Mouse (Mus musculus) v-Abl transformed pro-B cells (cell line): ENCODE results near the gene Pld6.

Experiments used
- in situ Hi-C, 2 experiments: fragments of 400-800 bp; cut with MboI; formaldehyde crosslinking; loops; one replicate each; pipeline ENCODE4 v1.15.1; 2025; ENCODE audit not compliant: unreplicated experiment in 2 of 2

Gene Pld6

GRCm38 (mm10) chr11:59787199-59787781, at the start of gene Pld6:
Gene Pld6 (minus strand): TSS chr11:59787645.
- in situ Hi-C loops, result no loop called here

- in situ Hi-C loops, result loop anchor here in 1 of 2 experiments (25.0 kb wide), 1 partner anchor 1941 kb away; the partner anchor contains the start of gene Prpsap2
Measured at GRCm38 (mm10) chr11:59821625-59822024, 34.2 kb upstream of the Pld6 start.

- in situ Hi-C loops, result loop anchor here in 1 of 2 experiments (25.0 kb wide), 1 partner anchor 1944 kb away; the partner anchor contains the start of gene Prpsap2
Measured at GRCm38 (mm10) chr11:59817916-59818315, 30.5 kb upstream of the Pld6 start.

- in situ Hi-C loops, result loop anchor here in 1 of 2 experiments (25.0 kb wide), 1 partner anchor 1947 kb away; the partner anchor contains the start of gene Prpsap2
Measured at GRCm38 (mm10) chr11:59815482-59816065, 28.1 kb upstream of the Pld6 start.

GRCm38 (mm10) chr11:59814936-59815335, 27.5 kb upstream of the Pld6 start:
- in situ Hi-C loops, result loop anchor here in 1 of 2 experiments (25.0 kb wide), 1 partner anchor 1947 kb away; the partner anchor contains the start of gene Prpsap2

- in situ Hi-C loops, result loop anchor here in 1 of 2 experiments (25.0 kb wide), 1 partner anchor 1948 kb away; the partner anchor contains the start of gene Prpsap2
Measured at GRCm38 (mm10) chr11:59814311-59814710, 26.9 kb upstream of the Pld6 start.

- in situ Hi-C loops, result loop anchor here in 1 of 2 experiments (25.0 kb wide), 1 partner anchor 1949 kb away; the partner anchor contains the start of gene Prpsap2
Measured at GRCm38 (mm10) chr11:59813276-59813675, 25.8 kb upstream of the Pld6 start.

GRCm38 (mm10) chr11:59811211-59811610, 23.8 kb upstream of the Pld6 start:
- in situ Hi-C loops, result loop anchor here in 1 of 2 experiments (25.0 kb wide), 1 partner anchor 1951 kb away; the partner anchor contains the start of gene Prpsap2

- in situ Hi-C loops, result loop anchor here in 1 of 2 experiments (25.0 kb wide), 1 partner anchor 1952 kb away; the partner anchor contains the start of gene Prpsap2
Measured at GRCm38 (mm10) chr11:59810480-59811158, 23.2 kb upstream of the Pld6 start.

- in situ Hi-C loops, result loop anchor here in 1 of 2 experiments (25.0 kb wide), 1 partner anchor 1952 kb away; the partner anchor contains the start of gene Prpsap2
Measured at GRCm38 (mm10) chr11:59809670-59810474, 22.4 kb upstream of the Pld6 start, which contains the start of gene Flcn. Gene Flcn (minus strand): TSS chr11:59810016.

- in situ Hi-C loops, result loop anchor here in 1 of 2 experiments (25.0 kb wide), 1 partner anchor 1953 kb away; the partner anchor contains the start of gene Prpsap2
Measured at GRCm38 (mm10) chr11:59809071-59809669, 21.7 kb upstream of the Pld6 start.

GRCm38 (mm10) chr11:59808170-59808960, 20.9 kb upstream of the Pld6 start:
- in situ Hi-C loops, result loop anchor here in 1 of 2 experiments (25.0 kb wide), 1 partner anchor 1954 kb away; the partner anchor contains the start of gene Prpsap2

GRCm38 (mm10) chr11:59805656-59806055, 18.2 kb upstream of the Pld6 start:
- in situ Hi-C loops, result loop anchor here in 1 of 2 experiments (25.0 kb wide), 1 partner anchor 1957 kb away; the partner anchor contains the start of gene Prpsap2

- in situ Hi-C loops, result loop anchor here in 1 of 2 experiments (25.0 kb wide), 1 partner anchor 1957 kb away; the partner anchor contains the start of gene Prpsap2
Measured at GRCm38 (mm10) chr11:59805256-59805655, 17.8 kb upstream of the Pld6 start.

- in situ Hi-C loops, result loop anchor here in 1 of 2 experiments (25.0 kb wide), 1 partner anchor 1958 kb away; the partner anchor contains the start of gene Prpsap2
Measured at GRCm38 (mm10) chr11:59804409-59805110, 17.1 kb upstream of the Pld6 start.

GRCm38 (mm10) chr11:59803516-59803915, 16.1 kb upstream of the Pld6 start:
- in situ Hi-C loops, result loop anchor here in 1 of 2 experiments (25.0 kb wide), 1 partner anchor 1959 kb away; the partner anchor contains the start of gene Prpsap2

GRCm38 (mm10) chr11:59801881-59802280, 14.4 kb upstream of the Pld6 start:
- in situ Hi-C loops, result loop anchor here in 1 of 2 experiments (25.0 kb wide), 1 partner anchor 1960 kb away; the partner anchor contains the start of gene Prpsap2
